Mouse (Mus musculus) limb, embryonic 11.5 days (tissue): ENCODE measurements around the gene Gpx3. TPM values are rescaled to one million over a fixed set of nuclear protein-coding genes. Genes with fewer than 3 reads are reported as not detected.

ENCODE experiments used
- ATAC-seq: fragments of 200-750 bp; cut with Nextera tagmentation; 2 replicates; pipeline ENCODE4 v1.8.0; 2017; ENCODE audit warnings: low read depth; ENCODE audit not compliant: insufficient number of reproducible peaks, low FRiP score, low TSS enrichment
- DNase-seq: peaks from one replicate; pipeline ENCODE4 v3.0.0-alpha.2; 2015; ENCODE audit warnings: low spot score
- H3K27ac ChIP-seq: fragments of 300-500 bp; sonication (generic); replicated peaks from 2 replicates; pipeline ENCODE4 v1.5.1; 2014; ENCODE audit warnings: low read depth, mild to moderate bottlenecking, low read length
- H3K27me3 ChIP-seq: fragments of 300-500 bp; sonication (generic); 2 replicates; pipeline ENCODE4 v1.6.1; 2014; ENCODE audit warnings: mild to moderate bottlenecking, low read length, mixed read lengths; ENCODE audit not compliant: control insufficient read depth, insufficient read depth
- H3K36me3 ChIP-seq: fragments of 300-500 bp; sonication (generic); 2 replicates; pipeline ENCODE4 v1.6.1; 2014; ENCODE audit warnings: mild to moderate bottlenecking, low read length, moderate library complexity, mixed read lengths; ENCODE audit not compliant: control insufficient read depth, insufficient read depth
- H3K4me1 ChIP-seq: fragments of 300-500 bp; sonication (generic); 2 replicates; pipeline ENCODE4 v1.6.1; 2014; ENCODE audit warnings: low read length, mixed read lengths; ENCODE audit not compliant: control insufficient read depth, insufficient read depth
- H3K4me2 ChIP-seq: fragments of 300-500 bp; sonication (generic); 2 replicates; pipeline ENCODE4 v1.6.1; 2014; ENCODE audit warnings: low read depth, mild to moderate bottlenecking, moderate library complexity; ENCODE audit not compliant: severe bottlenecking
- H3K4me3 ChIP-seq: fragments of 300-500 bp; sonication (generic); 2 replicates; pipeline ENCODE4 v1.5.1; 2014; ENCODE audit warnings: low read depth, low read length
- H3K9ac ChIP-seq: fragments of 300-500 bp; sonication (generic); 2 replicates; pipeline ENCODE4 v1.6.1; 2014; ENCODE audit warnings: mild to moderate bottlenecking, low read length
- H3K9me3 ChIP-seq: fragments of 300-500 bp; sonication (generic); 2 replicates; pipeline ENCODE4 v1.6.1; 2016; ENCODE audit warnings: low read length; ENCODE audit not compliant: control insufficient read depth
- WGBS: fragments of 180-500 bp; shearing (Covaris S2); extraction: QIAGEN DNeasy Blood & Tissue Kit; methylation state at CpG from one replicate; pipeline ENCODE4 v1.1.7; 2014; 5-methylcytosine and 5-hydroxymethylcytosine counted together
- polyA plus RNA-seq: library from polyadenylated mRNA; unstranded; fragments of >200 nt; fragmentation: Nextera tagmentation; extraction: Ambion mirVana; gene quantifications from 2 replicates; pipeline ENCODE4 v1.2.1, GENCODE M21; 2014

Gpx3 gene
- polyA plus RNA-seq, 1 experiment from 2014 or later, result 49.9 TPM

DNA sequence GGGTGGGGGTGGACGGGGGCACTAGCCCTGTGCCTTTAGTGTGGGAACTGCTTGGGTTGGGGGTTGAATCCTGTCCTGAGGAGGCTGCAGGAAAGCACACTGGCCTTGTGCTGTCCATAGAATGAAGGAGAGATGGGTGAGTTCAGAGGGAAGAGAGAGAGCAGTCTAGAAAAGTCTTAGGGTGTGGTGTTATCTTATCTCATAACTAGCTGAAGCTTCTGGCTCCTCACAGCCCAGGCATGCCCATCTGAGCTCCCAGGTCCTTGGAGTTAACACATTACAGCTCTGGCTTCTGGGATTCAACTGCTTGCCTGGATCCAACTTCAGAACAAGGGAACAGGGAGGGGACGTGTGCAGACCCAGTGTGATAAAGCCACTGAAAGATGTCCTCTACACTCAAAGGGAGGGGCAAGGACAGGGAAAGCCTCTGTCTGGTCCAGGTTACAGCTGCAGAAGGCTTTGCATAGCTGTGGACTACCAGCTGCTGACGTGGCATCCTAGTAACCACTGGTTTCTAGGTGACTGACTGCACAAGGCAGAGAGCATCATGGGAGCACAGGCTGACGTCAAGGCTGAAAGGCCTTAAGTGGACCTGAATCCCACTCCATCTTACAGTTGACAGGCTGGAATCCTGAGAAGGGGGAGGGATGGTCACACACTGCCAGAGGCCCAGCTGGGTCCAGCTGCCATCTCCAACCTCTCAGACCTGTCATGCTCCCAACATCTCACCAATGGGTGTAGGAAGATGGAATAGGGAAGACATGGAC is 1.9 kb downstream of the Gpx3 start:
- no peak for ATAC-seq
- Histone ChIP-seq H3K36me3 (no peaks in the 10 kb centered on the region), H3K4me2 (no peak overlapping the region), H3K4me1 (no peaks in the 10 kb centered on the region), H3K9me3 (no peaks in the 10 kb centered on the region), H3K27ac (no peak overlapping the region), H3K9ac (no peak overlapping the region), H3K4me3 (no peak overlapping the region), H3K27me3 (peaks cover 2% of the 10 kb centered on the region; the same call in 1 of the 2 replicates)
- DNase-seq, result no peak
- WGBS, result 42% methylated on average over 4 of the region's 4 CpGs

- H3K27me3 ChIP-seq, result peaks cover 2% of the 10 kb centered on the region; the same call in 1 of the 2 replicates
- H3K4me2 ChIP-seq, result no peak overlapping the region
- no peaks in the 10 kb centered on the region for H3K4me1 ChIP-seq
- no peak overlapping the region for H3K4me3 ChIP-seq
- no peak overlapping the region for H3K27ac ChIP-seq
- H3K36me3 ChIP-seq, result no peaks in the 10 kb centered on the region
- 97% methylated on average over 3 of the region's 3 CpGs for WGBS
- ATAC-seq, result no peak
- no peak for DNase-seq
- no peaks in the 10 kb centered on the region for H3K9me3 ChIP-seq
- H3K9ac ChIP-seq, result no peak overlapping the region
Measured at GRCm38 (mm10) chr11:54905086-54905485, 2.8 kb downstream of the Gpx3 start.

DNA sequence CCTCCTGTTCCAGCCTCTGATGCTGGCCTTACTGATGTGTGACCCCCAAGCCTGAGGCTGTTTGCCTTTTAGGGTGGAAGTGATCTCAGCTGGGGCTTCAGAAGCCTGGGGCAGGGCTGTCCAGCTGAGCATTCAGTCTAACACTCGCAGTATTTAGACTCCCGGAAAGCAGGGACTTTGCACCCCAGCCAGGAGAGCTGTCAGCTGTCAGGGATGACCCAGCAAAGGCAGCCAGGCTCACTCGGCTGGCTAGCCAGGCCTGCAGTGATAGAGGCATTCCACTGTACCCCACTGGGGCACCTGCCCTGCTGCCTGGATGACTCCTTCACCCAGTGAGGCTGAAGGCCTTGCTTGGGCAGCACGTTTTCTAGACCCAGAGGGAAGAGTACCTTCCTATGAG is 3.7 kb downstream of the Gpx3 start:
- DNase-seq (no peak), ATAC-seq (no peak)
- Histone ChIP-seq H3K9ac (no peak overlapping the region), H3K9me3 (no peaks in the 10 kb centered on the region), H3K27ac (no peak overlapping the region), H3K36me3 (no peaks in the 10 kb centered on the region; the same call in 1 of the 2 replicates), H3K4me1 (no peaks in the 10 kb centered on the region), H3K27me3 (peaks cover 2% of the 10 kb centered on the region; the same call in 1 of the 2 replicates), H3K4me2 (no peak overlapping the region), H3K4me3 (no peak overlapping the region)
- WGBS, result 76% methylated on average over 4 of the region's 4 CpGs

DNA sequence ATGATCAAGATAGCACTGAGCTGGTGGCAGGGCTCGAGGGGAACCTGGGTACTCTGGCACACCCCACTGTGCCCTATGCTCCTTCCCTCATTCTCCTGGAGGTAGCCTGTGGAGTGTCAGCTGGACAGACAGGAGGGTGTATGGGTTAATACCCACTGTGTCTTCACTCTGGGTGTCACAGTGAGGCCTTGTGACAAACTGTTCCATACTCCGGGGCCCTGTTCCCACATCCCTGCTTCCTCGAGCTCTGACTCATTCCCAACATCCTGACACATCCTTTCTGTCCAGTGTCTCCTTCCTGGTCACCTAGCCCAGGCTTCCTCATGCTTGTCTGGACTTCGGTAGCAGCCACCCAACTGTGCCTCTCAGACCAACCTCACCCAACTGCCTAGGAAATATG is 4.2 kb downstream of the Gpx3 start:
- no peak for DNase-seq
- no peak overlapping the region for H3K9ac ChIP-seq
- H3K4me3 ChIP-seq, result no peak overlapping the region
- no peak for ATAC-seq
- no peaks in the 10 kb centered on the region; the same call in 1 of the 2 replicates for H3K36me3 ChIP-seq
- H3K4me1 ChIP-seq, result no peaks in the 10 kb centered on the region
- peaks cover 2% of the 10 kb centered on the region; the same call in 1 of the 2 replicates for H3K27me3 ChIP-seq
- no peaks in the 10 kb centered on the region for H3K9me3 ChIP-seq
- 81% methylated on average over 4 of the region's 4 CpGs for WGBS
- H3K27ac ChIP-seq, result no peak overlapping the region
- H3K4me2 ChIP-seq, result no peak overlapping the region

DNA sequence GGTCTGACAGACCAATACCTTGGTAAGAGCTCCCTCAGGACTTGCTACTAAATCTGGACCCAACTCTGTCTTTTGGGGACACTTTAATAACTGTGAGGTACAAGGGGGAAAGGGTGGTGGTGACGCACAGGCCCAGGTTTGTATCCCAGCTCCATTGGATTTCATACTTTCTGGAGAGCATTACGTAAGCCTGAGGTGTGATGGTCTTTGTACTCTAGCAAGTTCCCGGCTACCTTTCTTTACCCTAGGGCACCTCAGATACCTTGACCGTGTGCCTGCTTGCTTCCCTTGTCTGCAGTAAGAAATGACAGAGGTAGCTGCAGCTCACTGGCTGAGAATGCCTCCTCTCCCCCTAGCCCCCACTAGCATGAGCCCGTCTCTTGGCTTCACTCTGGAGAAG is 5.0 kb downstream of the Gpx3 start:
- 82% methylated on average over 5 of the region's 5 CpGs for WGBS
- H3K4me1 ChIP-seq, result no peaks in the 10 kb centered on the region
- H3K36me3 ChIP-seq, result no peaks in the 10 kb centered on the region; the same call in 1 of the 2 replicates
- no peak overlapping the region for H3K4me2 ChIP-seq
- peaks cover 1% of the 10 kb centered on the region; the same call in 1 of the 2 replicates for H3K27me3 ChIP-seq
- no peak overlapping the region for H3K27ac ChIP-seq
- H3K9ac ChIP-seq, result no peak overlapping the region
- no peak for DNase-seq
- ATAC-seq, result no peak
- H3K4me3 ChIP-seq, result no peak overlapping the region
- no peaks in the 10 kb centered on the region for H3K9me3 ChIP-seq

- DNase-seq (no peak), ATAC-seq (no peak)
- Histone ChIP-seq H3K27ac (no peak overlapping the region), H3K4me1 (no peaks in the 10 kb centered on the region), H3K27me3 (no peaks in the 10 kb centered on the region), H3K4me3 (no peak overlapping the region), H3K9me3 (no peaks in the 10 kb centered on the region), H3K9ac (no peak overlapping the region), H3K4me2 (no peak overlapping the region), H3K36me3 (no peaks in the 10 kb centered on the region; the same call in 1 of the 2 replicates)
- 90% methylated on average over 11 of the region's 11 CpGs for whole genome bisulfite sequencing
Measured at GRCm38 (mm10) chr11:54909273-54909672, 7.0 kb downstream of the Gpx3 start.

DNA sequence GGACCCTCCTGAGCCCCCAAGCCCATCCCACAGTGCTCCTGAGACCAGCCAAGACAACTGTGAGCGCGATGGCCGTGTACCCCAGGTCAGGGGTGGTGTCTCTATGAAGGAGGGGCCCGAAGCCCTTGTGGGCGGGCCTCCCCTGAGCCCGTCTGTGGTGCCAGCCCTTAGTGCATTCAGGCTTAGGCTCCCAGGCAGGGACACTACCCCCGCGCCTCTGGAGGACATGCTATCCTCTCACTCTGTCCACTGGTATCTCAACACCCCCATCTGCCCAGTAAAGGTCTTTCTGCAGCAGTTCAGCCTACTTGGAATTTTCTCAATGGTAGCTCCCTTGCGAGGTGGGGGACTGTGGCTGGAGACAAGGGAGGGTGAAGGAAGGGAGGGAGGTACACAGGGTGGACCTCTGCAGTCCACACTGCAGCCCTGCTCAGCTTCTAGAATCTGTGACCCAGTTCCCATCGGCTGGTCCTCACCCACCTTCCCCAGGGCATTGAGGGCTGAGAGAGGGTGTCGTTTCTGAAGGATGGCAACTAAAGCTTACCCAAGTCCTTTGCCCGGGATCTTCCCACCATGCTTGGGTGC is 7.9 kb downstream of the Gpx3 start:
- DNase-seq, result no peak
- no peak overlapping the region for H3K27ac ChIP-seq
- WGBS, result 87% methylated on average over 12 of the region's 12 CpGs
- H3K9ac ChIP-seq, result no peak overlapping the region
- H3K9me3 ChIP-seq, result no peaks in the 10 kb centered on the region
- H3K4me1 ChIP-seq, result no peaks in the 10 kb centered on the region
- H3K4me3 ChIP-seq, result no peak overlapping the region
- no peak overlapping the region for H3K4me2 ChIP-seq
- H3K27me3 ChIP-seq, result no peaks in the 10 kb centered on the region
- no peak for ATAC-seq
- peaks cover 3% of the 10 kb centered on the region; the same call in 1 of the 2 replicates for H3K36me3 ChIP-seq

DNA sequence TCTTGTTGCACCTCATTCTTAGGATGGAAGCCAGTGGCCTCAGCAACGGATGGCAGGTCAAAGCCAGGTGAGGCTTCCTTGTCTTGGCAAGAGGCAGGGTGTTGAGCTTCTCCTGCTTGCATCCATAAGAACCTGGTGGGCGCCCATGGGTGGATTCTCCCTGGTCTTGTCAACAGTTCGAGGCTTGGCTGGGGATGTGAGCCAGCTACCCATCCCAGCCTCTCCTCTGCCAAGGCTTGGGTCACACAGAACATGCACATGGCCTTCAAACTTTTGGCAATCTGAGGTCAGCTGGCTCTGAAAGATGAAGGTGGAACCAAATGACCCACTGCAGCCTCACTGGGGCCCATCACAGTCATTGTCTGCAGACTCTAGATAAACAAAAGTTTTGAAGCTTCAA is 8.9 kb downstream of the Gpx3 start:
- H3K27ac ChIP-seq, result no peak overlapping the region
- WGBS, result 94% methylated on average over 3 of the region's 3 CpGs
- no peaks in the 10 kb centered on the region for H3K27me3 ChIP-seq
- H3K9ac ChIP-seq, result no peak overlapping the region
- no peak overlapping the region for H3K4me2 ChIP-seq
- no peak for ATAC-seq
- H3K4me1 ChIP-seq, result no peaks in the 10 kb centered on the region
- DNase-seq, result no peak
- H3K4me3 ChIP-seq, result no peak overlapping the region
- no peaks in the 10 kb centered on the region for H3K9me3 ChIP-seq
- H3K36me3 ChIP-seq, result peaks cover 3% of the 10 kb centered on the region; the same call in 1 of the 2 replicates
